ENCODE assay signal across 8 mouse cellular contexts in genomic region chr13:106935871-106936255, GRCm38 (mm10). TPM values are rescaled to one million over a fixed set of nuclear protein-coding genes. Genes with fewer than 3 reads are reported as not detected.
DNase-seq lines count a peak whose midpoint lies in the region; ATAC-seq and TF ChIP-seq lines count a peak whose summit lies in the region.

No protein-coding gene starts in this region.

- peak in 1 of 2 experiments; percentile 42; a peak in 2 of 4 replicates for TF ChIP-seq EP300 in MEL (IDR thresholded peaks at IDR 0.05; ENCODE audit: low read depth in 1 of 2, low read length in 2 of 2)

- no peaks in the 10 kb centered on the region for H3K27me3 ChIP-seq in heart, embryonic 16.5 days (ENCODE audit: control insufficient read depth, insufficient read depth, low read length)
- no peaks in the 10 kb centered on the region for H3K27me3 ChIP-seq in MEL (ENCODE audit: control insufficient read depth in 1 of 2, insufficient read depth in 2 of 2, low read length in 2 of 2)
- no peaks in the 10 kb centered on the region for H3K27me3 ChIP-seq in hindbrain, embryonic 10.5 days (ENCODE audit: insufficient read depth, poor library complexity, severe bottlenecking)

- no peak for DNase-seq in heart, adult 8-10 months (ENCODE audit: low spot score)
- DNase-seq in MEL (ENCODE audit: low read depth, low spot score) = peak; percentile 50
- DNase-seq in hindbrain, embryonic 10.5 days (ENCODE audit: low spot score) = no peak
- no peak for DNase-seq in yolk sac, embryonic 10.5 days (ENCODE audit: low spot score)
- no peak for DNase-seq in T-cell, adult 2 months (ENCODE audit: low spot score)
- no peak for DNase-seq in urinary bladder, postnatal 25 days (ENCODE audit: low spot score)

- peak overlapping the region; percentile 88 for H3K27ac ChIP-seq in heart, embryonic 16.5 days (ENCODE audit: low read length)
- peak overlapping the region; percentile 12; the same call in 1 of the 2 replicates for H3K27ac ChIP-seq in MEL (ENCODE audit: control insufficient read depth, low read depth, low read length)
- H3K27ac ChIP-seq in hindbrain, embryonic 10.5 days = peak overlapping the region; percentile 96

- peaks cover 38% of the 10 kb centered on the region for H3K79me2 ChIP-seq in MEL (ENCODE audit: control insufficient read depth, insufficient read depth, low read length, poor library complexity)

- TF ChIP-seq RAD21 in MEL (IDR thresholded peaks at IDR 0.05; ENCODE audit: low read depth, low read length) = no peak

- peak overlapping the region; percentile 83 for H3K4me2 ChIP-seq in heart, embryonic 16.5 days (ENCODE audit: low read depth, low read length)

- H3K9me3 ChIP-seq in heart, embryonic 16.5 days (replicated peaks; ENCODE audit: control insufficient read depth, low read length) = no peaks in the 10 kb centered on the region
- H3K9me3 ChIP-seq in MEL (replicated peaks; ENCODE audit: insufficient read depth, low read length) = no peaks in the 10 kb centered on the region
- H3K9me3 ChIP-seq in hindbrain, embryonic 10.5 days = no peaks in the 10 kb centered on the region

- no peaks in the 10 kb centered on the region for H3K36me3 ChIP-seq in heart, embryonic 16.5 days (ENCODE audit: control insufficient read depth, insufficient read depth)
- peaks cover 0 to 6% of the 10 kb centered on the region in 2 experiments; a peak in 2 of 4 replicates for H3K36me3 ChIP-seq in MEL (ENCODE audit: control insufficient read depth in 1 of 2, insufficient read depth in 2 of 2, low read length in 2 of 2)
- no peaks in the 10 kb centered on the region for H3K36me3 ChIP-seq in hindbrain, embryonic 10.5 days

- H3K4me3 ChIP-seq in heart, embryonic 16.5 days (ENCODE audit: low read length) = peak overlapping the region; percentile 92
- peak overlapping the region; percentile 79 to 81 for H3K4me3 ChIP-seq in MEL (ENCODE audit: control insufficient read depth in 1 of 2, insufficient read depth in 1 of 2, low read depth in 2 of 2, low read length in 2 of 2)
- peak overlapping the region; percentile 97 for H3K4me3 ChIP-seq in hindbrain, embryonic 10.5 days

- no peak for ATAC-seq in heart, embryonic 16.5 days (replicated peaks; ENCODE audit: extremely low read depth, insufficient read depth, low FRiP score)
- peak; percentile 60 for ATAC-seq in megakaryocyte-erythroid progenitor cell, adult 5-6 weeks (replicated peaks; ENCODE audit: low FRiP score, low TSS enrichment, poor library complexity, severe bottlenecking)

- H3K4me1 ChIP-seq in heart, embryonic 16.5 days (ENCODE audit: control insufficient read depth, insufficient read depth, low read length) = peaks cover 14% of the 10 kb centered on the region; the same call in 1 of the 2 replicates
- H3K4me1 ChIP-seq in MEL (ENCODE audit: control insufficient read depth in 1 of 2, insufficient read depth in 2 of 2, low read length in 2 of 2) = no peaks in the 10 kb centered on the region; a peak in 1 of 4 replicates
- H3K4me1 ChIP-seq in hindbrain, embryonic 10.5 days (replicated peaks) = peaks cover 12% of the 10 kb centered on the region

- peak overlapping the region; percentile 93 for H3K9ac ChIP-seq in heart, embryonic 16.5 days (ENCODE audit: low read length)
- H3K9ac ChIP-seq in MEL (ENCODE audit: control insufficient read depth, low read depth, low read length, poor library complexity, severe bottlenecking) = peak overlapping the region; percentile 83

- TF ChIP-seq POLR2A in MEL (IDR thresholded peaks at IDR 0.05; ENCODE audit: control insufficient read depth in 1 of 2, insufficient read depth in 1 of 2, low read depth in 1 of 2, low read length in 2 of 2, poor library complexity in 1 of 2) = no peak

- WGBS in heart, embryonic 16.5 days = 5% methylated on average over 9 of the region's 9 CpGs
- WGBS in hindbrain, embryonic 10.5 days = 8% methylated on average over 9 of the region's 9 CpGs

- no peak for TF ChIP-seq CTCF in MEL (IDR thresholded peaks at IDR 0.05 in 2 of 3, conservative IDR thresholded peaks at IDR 0.05 in 1 of 3; ENCODE audit: control insufficient read depth in 1 of 3, insufficient read depth in 1 of 3, low read depth in 2 of 3, low read length in 3 of 3, poor library complexity in 1 of 3, severe bottlenecking in 1 of 3)

TF ChIP-seq in MEL, 35 proteins besides CTCF, POLR2A, EP300 and RAD21:
- TF ChIP-seq TCF12 (IDR thresholded peaks at IDR 0.05; ENCODE audit: low read depth, low read length) (peak; percentile 15; the same call in 1 of the 2 replicates), MXI1 (IDR thresholded peaks at IDR 0.05; ENCODE audit: low read depth, low read length) (peak; percentile 33; the same call in 1 of the 2 replicates), ZNF384 (IDR thresholded peaks at IDR 0.05; ENCODE audit: low read depth, low read length) (peak; percentile 83), E2F4 (IDR thresholded peaks at IDR 0.05; ENCODE audit: borderline replicate concordance, low read depth, low read length) (no peak), GATA1 (IDR thresholded peaks at IDR 0.05; ENCODE audit: low read depth, low read length) (0 out of 2 replicates have a peak, but pooled peaks have one; percentile 16), RCOR1 (IDR thresholded peaks at IDR 0.05; ENCODE audit: low read depth, low read length) (peak; percentile 71), SMC3 (IDR thresholded peaks at IDR 0.05; ENCODE audit: low read depth, low read length) (no peak), TAL1 (IDR thresholded peaks at IDR 0.05; ENCODE audit: low read length) (0 out of 2 replicates have a peak, but pooled peaks have one; percentile 8), POLR2AphosphoS5 (IDR thresholded peaks at IDR 0.05; ENCODE audit: borderline replicate concordance, low read depth, low read length) (no peak)

RNA-seq across cellular contexts. Expression of gene Ipo11, which starts 0.9 kb away (rescaled TPM):
- polyA plus RNA-seq in heart, embryonic 16.5 days (2015; fragmentation: Nextera tagmentation; extraction: Ambion mirVana) = 56.1 and 61.5 TPM in 2 replicates
- 10 to 100 TPM; 23.9 to 26.6 (median 24.9) TPM for total RNA-seq in heart, adult 8-10 months (2022)
- 39.4 and 40.2 TPM in 2 replicates for total RNA-seq in MEL (2012; rRNA removed)
- polyA plus RNA-seq in MEL (2012; ENCODE audit: insufficient read depth in 1 of 2, insufficient read length in 2 of 2, low read depth in 1 of 2, low replicate concordance in 2 of 2, missing spikeins in 1 of 2) = 10 to 100 TPM in 1 of 2 experiments, not detected in 1; 37.2 TPM
- polyA plus RNA-seq in hindbrain, embryonic 10.5 days (2016; fragmentation: Nextera tagmentation; extraction: Ambion mirVana) = 73.7 and 90.3 TPM in 2 replicates
- 62.4 and 67.1 TPM in 2 replicates for total RNA-seq in megakaryocyte-erythroid progenitor cell, adult 5-6 weeks (2014; fragmentation: Nextera tagmentation)
- 53.6 and 60.1 TPM in 2 replicates for total RNA-seq in megakaryocyte-erythroid progenitor cell, adult 5-6 weeks (2017)

RNA-seq across cellular contexts. Expression of gene Dimt1, which starts 11.1 kb away (rescaled TPM):
- polyA plus RNA-seq in heart, embryonic 16.5 days (2015; fragmentation: Nextera tagmentation; extraction: Ambion mirVana) = 24.5 and 25.2 TPM in 2 replicates
- 1 to 10 TPM; 5.7 to 7.8 (median 6.7) TPM for total RNA-seq in heart, adult 8-10 months (2022)
- 32.0 and 35.2 TPM in 2 replicates for total RNA-seq in MEL (2012; rRNA removed)
- polyA plus RNA-seq in MEL (2012; ENCODE audit: insufficient read depth in 1 of 2, insufficient read length in 2 of 2, low read depth in 1 of 2, low replicate concordance in 2 of 2, missing spikeins in 1 of 2) = 10 to 100 TPM in 1 of 2 experiments, not detected in 1; 49.1 TPM
- polyA plus RNA-seq in hindbrain, embryonic 10.5 days (2016; fragmentation: Nextera tagmentation; extraction: Ambion mirVana) = 37.1 and 49.2 TPM in 2 replicates
- total RNA-seq in megakaryocyte-erythroid progenitor cell, adult 5-6 weeks (2014; fragmentation: Nextera tagmentation) = 31.6 and 38.6 TPM in 2 replicates
- total RNA-seq in megakaryocyte-erythroid progenitor cell, adult 5-6 weeks (2017) = 37.3 and 55.3 TPM in 2 replicates

Comparison
In these comparisons a context has a peak if more than half of its experiments do, and no peak if none do; other contexts are left out.
1. H3K27ac ChIP-seq: peak in every context shown above with its lines; median percentile 96 in hindbrain, embryonic 10.5 days; 88 in heart, embryonic 16.5 days; 12 in MEL.